Mouse (Mus musculus) limb, embryonic 15.5 days (tissue): ENCODE data around the gene Zp3. TPM values are rescaled to one million over a fixed set of nuclear protein-coding genes. Genes with fewer than 3 reads are reported as not detected.

ENCODE experiments used
- ATAC-seq: fragments of 200-750 bp; cut with Nextera tagmentation; 2 replicates; pipeline ENCODE4 v1.8.0; 2017; ENCODE audit warnings: low read depth, moderate TSS enrichment; ENCODE audit not compliant: insufficient number of reproducible peaks, low FRiP score, low TSS enrichment
- H3K27ac ChIP-seq: fragments of 300-500 bp; sonication (generic); 2 replicates; pipeline ENCODE4 v1.5.1; 2015; ENCODE audit warnings: moderate library complexity, mild to moderate bottlenecking, inconsistent platforms
- H3K27me3 ChIP-seq: fragments of 300-500 bp; sonication (generic); 2 replicates; pipeline ENCODE4 v1.6.1; 2015; ENCODE audit warnings: inconsistent platforms
- H3K36me3 ChIP-seq: fragments of 300-500 bp; sonication (generic); 2 replicates; pipeline ENCODE4 v1.6.1; 2015; ENCODE audit warnings: inconsistent platforms
- H3K4me1 ChIP-seq: fragments of 300-500 bp; sonication (generic); 2 replicates; pipeline ENCODE4 v1.6.1; 2015; ENCODE audit warnings: inconsistent platforms
- H3K4me2 ChIP-seq: fragments of 300-500 bp; sonication (generic); 2 replicates; pipeline ENCODE4 v1.6.1; 2015; ENCODE audit warnings: mild to moderate bottlenecking, inconsistent platforms
- H3K4me3 ChIP-seq: fragments of 300-500 bp; sonication (generic); 2 replicates; pipeline ENCODE4 v1.5.1; 2015; ENCODE audit warnings: mild to moderate bottlenecking, inconsistent platforms
- H3K9ac ChIP-seq: fragments of 300-500 bp; sonication (generic); 2 replicates; pipeline ENCODE4 v1.6.1; 2015; ENCODE audit warnings: inconsistent platforms
- H3K9me3 ChIP-seq: fragments of 300-500 bp; sonication (generic); 2 replicates; pipeline ENCODE4 v1.6.1; 2016; ENCODE audit warnings: inconsistent platforms
- WGBS: fragments of 180-500 bp; shearing (Covaris S2); methylation state at CpG from one replicate; pipeline ENCODE4 v1.1.7; 2015; 5-methylcytosine and 5-hydroxymethylcytosine counted together
- polyA plus RNA-seq: library from polyadenylated mRNA; unstranded; fragments of >200 nt; fragmentation: Nextera tagmentation; extraction: Ambion mirVana; gene quantifications from 2 replicates; pipeline ENCODE4 v1.2.1, GENCODE M21; 2015

Gene Zp3
- polyA plus RNA-seq, 1 experiment from 2014 or later = 0.44 TPM

- H3K4me2 ChIP-seq = no peak overlapping the region
- no peak overlapping the region for H3K9ac ChIP-seq
- no peak overlapping the region for H3K27ac ChIP-seq
- H3K36me3 ChIP-seq = no peaks in the 10 kb centered on the region
- ATAC-seq = no peak
- H3K4me1 ChIP-seq = peaks cover 5% of the 10 kb centered on the region
- H3K27me3 ChIP-seq = no peaks in the 10 kb centered on the region
- 66% methylated on average over 5 of the region's 5 CpGs for WGBS
- H3K9me3 ChIP-seq = no peaks in the 10 kb centered on the region
- H3K4me3 ChIP-seq = no peak overlapping the region
Observed at GRCm38 (mm10) chr5:135990601-135991000, 10.7 kb downstream of the Zp3 start.

DNA sequence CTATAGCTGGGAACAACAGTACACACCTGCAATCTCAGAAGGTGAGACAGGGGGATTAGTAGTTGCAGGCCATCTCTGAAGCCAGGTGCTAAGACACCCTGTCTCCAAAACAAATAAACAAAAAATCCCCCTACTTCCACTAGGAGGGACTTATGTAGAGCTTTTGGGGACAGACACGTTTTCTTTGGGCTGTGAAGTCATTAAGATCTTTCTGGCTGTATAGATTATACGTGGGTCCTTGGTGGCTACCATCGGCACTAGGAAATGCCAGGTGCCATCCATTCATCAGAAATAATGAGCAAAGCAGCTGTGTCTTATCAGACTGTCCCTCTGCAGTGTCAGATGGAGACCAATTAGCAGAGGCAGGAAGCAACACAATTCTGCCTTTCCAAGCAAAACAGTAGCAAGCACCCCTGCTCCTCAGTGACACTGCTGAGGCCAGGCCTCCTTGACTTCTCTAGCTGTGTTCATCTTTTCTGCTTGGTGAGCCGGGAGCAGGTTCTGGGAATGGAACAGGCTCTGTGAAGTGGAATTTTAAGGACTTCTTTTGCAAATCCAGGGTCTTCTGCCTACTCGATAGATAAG lies 13.6 kb downstream of the Zp3 start:
- 56% methylated on average over 5 of the region's 5 CpGs for WGBS
- ATAC-seq = no peak
- Histone ChIP-seq H3K27me3 (no peaks in the 10 kb centered on the region), H3K4me1 (peaks cover 12% of the 10 kb centered on the region), H3K9me3 (no peaks in the 10 kb centered on the region), H3K4me2 (no peak overlapping the region), H3K4me3 (no peak overlapping the region), H3K9ac (no peak overlapping the region), H3K36me3 (peaks cover 20% of the 10 kb centered on the region), H3K27ac (no peak overlapping the region)

DNA sequence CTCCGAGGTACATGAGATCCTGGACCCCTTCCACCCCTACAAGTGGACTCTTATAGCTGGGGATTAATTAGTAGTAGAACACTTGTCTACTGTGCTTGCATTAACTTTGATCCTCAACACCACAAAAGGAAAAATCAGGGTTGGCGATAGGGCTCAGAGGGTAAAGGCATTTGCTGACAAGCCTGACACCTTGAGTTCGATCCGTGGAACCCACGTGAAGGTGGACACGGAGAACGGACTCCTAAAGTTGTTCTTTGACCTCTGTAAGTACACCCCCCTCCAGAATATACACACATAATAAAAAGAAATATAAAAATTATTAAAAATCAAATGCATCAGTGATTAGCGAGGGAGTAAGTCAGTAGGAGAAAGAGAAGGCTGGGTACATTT lies 14.4 kb downstream of the Zp3 start:
- H3K4me1 ChIP-seq = peaks cover 12% of the 10 kb centered on the region
- no peak overlapping the region for H3K27ac ChIP-seq
- peaks cover 29% of the 10 kb centered on the region for H3K36me3 ChIP-seq
- no peak for ATAC-seq
- peak overlapping the region; percentile 73 for H3K4me3 ChIP-seq
- no peak overlapping the region for H3K9ac ChIP-seq
- H3K27me3 ChIP-seq = no peaks in the 10 kb centered on the region
- no peak overlapping the region for H3K4me2 ChIP-seq
- H3K9me3 ChIP-seq = no peaks in the 10 kb centered on the region
- 60% methylated on average over 8 of the region's 8 CpGs for WGBS

- Histone ChIP-seq H3K27ac (peak within 1 kb of the TSS; percentile 90), H3K9ac (peak within 1 kb of the TSS; percentile 77), H3K27me3 (no peaks in the 10 kb centered on the region), H3K4me3 (peak within 1 kb of the TSS; percentile 73), H3K4me1 (peaks cover 12% of the 10 kb centered on the region), H3K9me3 (no peaks in the 10 kb centered on the region), H3K36me3 (peaks cover 34% of the 10 kb centered on the region), H3K4me2 (peak within 1 kb of the TSS; percentile 64)
- peak; percentile 88 for ATAC-seq
- WGBS = under 1% methylated on average over 47 of the region's 47 CpGs
Observed at GRCm38 (mm10) chr5:135994725-135995687, 15.1 kb downstream of the Zp3 start, which contains the start of gene Dtx2. Gene Dtx2 (plus strand): TSS chr5:135994800.

GRCm38 (mm10) chr5:135996162-135996561 lies 16.3 kb downstream of the Zp3 start:
- no peak overlapping the region for H3K4me3 ChIP-seq
- H3K27me3 ChIP-seq = no peaks in the 10 kb centered on the region
- no peak for ATAC-seq
- peaks cover 37% of the 10 kb centered on the region for H3K36me3 ChIP-seq
- H3K4me1 ChIP-seq = peaks cover 12% of the 10 kb centered on the region
- H3K4me2 ChIP-seq = no peak overlapping the region
- no peaks in the 10 kb centered on the region for H3K9me3 ChIP-seq
- H3K27ac ChIP-seq = no peak overlapping the region
- WGBS = 77% methylated on average over 8 of the region's 8 CpGs
- no peak overlapping the region for H3K9ac ChIP-seq

- peaks cover 51% of the 10 kb centered on the region for H3K36me3 ChIP-seq
- no peak overlapping the region for H3K9ac ChIP-seq
- no peak for ATAC-seq
Observed at GRCm38 (mm10) chr5:136001222-136001621, 21.3 kb downstream of the Zp3 start.

DNA sequence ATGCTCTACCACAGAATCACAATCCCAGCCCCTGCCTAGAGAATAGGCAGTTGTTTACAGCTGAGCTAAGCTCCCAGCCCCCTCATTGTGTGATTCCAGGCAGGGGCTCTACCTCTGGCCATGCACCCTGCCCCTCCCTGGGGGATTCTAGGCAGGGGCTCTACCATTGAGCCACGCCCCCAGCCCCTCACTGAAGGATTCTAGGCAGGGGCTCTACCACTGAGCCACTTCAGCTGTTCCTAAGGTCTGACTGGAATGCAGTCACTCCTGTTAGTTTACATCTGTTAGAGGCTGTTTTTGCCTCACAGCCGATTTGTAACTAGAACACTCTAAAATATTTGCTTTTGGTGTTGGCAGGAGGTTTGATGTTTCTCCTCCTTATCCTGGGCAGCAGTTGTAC lies 22.4 kb downstream of the Zp3 start:
- Histone ChIP-seq H3K4me3 (no peak overlapping the region), H3K27ac (peak overlapping the region; percentile 57), H3K36me3 (peaks cover 44% of the 10 kb centered on the region)

More at GRCm38 (mm10) chr5:136001222-136001621, 21.3 kb downstream of the Zp3 start:
- Histone ChIP-seq H3K27me3 (no peaks in the 10 kb centered on the region), H3K9me3 (no peaks in the 10 kb centered on the region), H3K4me1 (peaks cover 15% of the 10 kb centered on the region; the same call in 1 of the 2 replicates), H3K4me2 (no peak overlapping the region), H3K27ac (no peak overlapping the region), H3K4me3 (no peak overlapping the region)
- WGBS = 91% methylated on average over 6 of the region's 6 CpGs

GRCm38 (mm10) chr5:136002751-136003151 lies 22.9 kb downstream of the Zp3 start:
- no peak overlapping the region for H3K4me2 ChIP-seq
- H3K27me3 ChIP-seq = no peaks in the 10 kb centered on the region
- H3K4me1 ChIP-seq = peaks cover 17% of the 10 kb centered on the region; the same call in 1 of the 2 replicates
- H3K9me3 ChIP-seq = no peaks in the 10 kb centered on the region
- peaks cover 41% of the 10 kb centered on the region for H3K36me3 ChIP-seq
- H3K9ac ChIP-seq = no peak overlapping the region
- ATAC-seq = no peak
- peak overlapping the region; percentile 57 for H3K27ac ChIP-seq
- no peak overlapping the region for H3K4me3 ChIP-seq
- WGBS = 20% methylated on average over 3 of the region's 3 CpGs

More for the DNA sequence above, 22.4 kb downstream of the Zp3 start:
- ATAC-seq = no peak
- Histone ChIP-seq H3K4me1 (peaks cover 15% of the 10 kb centered on the region; the same call in 1 of the 2 replicates), H3K9me3 (no peaks in the 10 kb centered on the region), H3K9ac (no peak overlapping the region), H3K27me3 (no peaks in the 10 kb centered on the region), H3K4me2 (no peak overlapping the region)
- 56% methylated on average over 2 of the region's 2 CpGs for WGBS

- no peak for ATAC-seq
- Histone ChIP-seq H3K36me3 (peaks cover 23% of the 10 kb centered on the region), H3K4me1 (peaks cover 18% of the 10 kb centered on the region; the same call in 1 of the 2 replicates), H3K27ac (no peak overlapping the region), H3K4me3 (no peak overlapping the region), H3K9me3 (no peaks in the 10 kb centered on the region), H3K4me2 (no peak overlapping the region), H3K27me3 (no peaks in the 10 kb centered on the region), H3K9ac (no peak overlapping the region)
- 48% methylated on average over 4 of the region's 4 CpGs for WGBS
Observed at GRCm38 (mm10) chr5:136004537-136004936, 24.6 kb downstream of the Zp3 start.

- H3K9me3 ChIP-seq = no peaks in the 10 kb centered on the region
- H3K9ac ChIP-seq = no peak overlapping the region
- H3K36me3 ChIP-seq = peaks cover 32% of the 10 kb centered on the region
- H3K27me3 ChIP-seq = no peaks in the 10 kb centered on the region
- ATAC-seq = no peak
- H3K4me3 ChIP-seq = no peak overlapping the region
- H3K4me1 ChIP-seq = peaks cover 13% of the 10 kb centered on the region; the same call in 1 of the 2 replicates
- WGBS = 81% methylated on average over 7 of the region's 7 CpGs
- no peak overlapping the region for H3K27ac ChIP-seq
- H3K4me2 ChIP-seq = no peak overlapping the region
Observed at GRCm38 (mm10) chr5:136007745-136008144, 27.8 kb downstream of the Zp3 start.

DNA sequence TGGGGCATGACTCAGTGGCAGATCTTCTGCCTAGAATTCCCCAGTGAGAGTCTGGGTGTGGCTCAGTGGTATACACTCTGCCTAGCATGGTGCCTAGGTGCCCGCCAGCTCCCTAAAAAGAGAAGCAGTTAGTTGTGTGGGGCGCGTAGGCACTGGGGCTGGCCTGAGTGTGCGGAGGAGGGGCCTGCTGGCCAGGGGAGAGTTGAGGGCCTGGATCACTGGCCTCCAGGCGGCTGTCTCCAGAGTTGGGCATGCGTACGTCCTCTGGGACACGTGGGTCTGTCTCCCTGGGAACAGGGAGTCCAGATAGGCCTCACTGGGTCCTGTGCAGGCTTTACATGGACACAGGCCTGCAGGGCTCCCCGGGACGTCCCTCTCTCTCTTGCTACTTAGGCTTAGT lies 35.0 kb downstream of the Zp3 start:
- Histone ChIP-seq H3K36me3 (peaks cover 48% of the 10 kb centered on the region), H3K4me1 (peaks cover 33% of the 10 kb centered on the region)

GRCm38 (mm10) chr5:136015586-136015985 lies 35.7 kb downstream of the Zp3 start:
- H3K9ac ChIP-seq = no peak overlapping the region
- H3K4me1 ChIP-seq = peaks cover 37% of the 10 kb centered on the region
- H3K27ac ChIP-seq = peak overlapping the region; percentile 85

More for the DNA sequence above, 35.0 kb downstream of the Zp3 start:
- no peak overlapping the region for H3K4me3 ChIP-seq
- H3K4me2 ChIP-seq = no peak overlapping the region
- WGBS = 87% methylated on average over 10 of the region's 10 CpGs
- ATAC-seq = no peak
- peak overlapping the region; percentile 85 for H3K27ac ChIP-seq
- no peak overlapping the region for H3K9ac ChIP-seq
- H3K9me3 ChIP-seq = no peaks in the 10 kb centered on the region
- no peaks in the 10 kb centered on the region for H3K27me3 ChIP-seq

More at GRCm38 (mm10) chr5:136015586-136015985, 35.7 kb downstream of the Zp3 start:
- WGBS = 70% methylated on average over 10 of the region's 10 CpGs
- no peaks in the 10 kb centered on the region for H3K9me3 ChIP-seq
- ATAC-seq = no peak
- H3K4me3 ChIP-seq = no peak overlapping the region
- no peaks in the 10 kb centered on the region for H3K27me3 ChIP-seq
- peaks cover 47% of the 10 kb centered on the region for H3K36me3 ChIP-seq
- H3K4me2 ChIP-seq = no peak overlapping the region
